Mouse (Mus musculus) liver, postnatal 0 days (tissue): Measurements from ENCODE around the gene Rhebl1.

Experiments used
- CTCF ChIP-seq: sonication (generic); IDR thresholded peaks from 2 replicates; pipeline ENCODE4 v1.5.1; 2016; ENCODE audit warnings: antibody characterized with exemption, low read depth
- EP300 ChIP-seq: IDR thresholded peaks from 2 replicates; pipeline ENCODE4 v1.6.1; 2016; ENCODE audit warnings: antibody characterized with exemption, low read depth, mild to moderate bottlenecking

- TF ChIP-seq EP300 (no peak), CTCF (no peak)
These were observed 49.2 kb downstream of the Rhebl1 start for GRCm38 (mm10) chr15:98845149-98845548.
